Mouse (Mus musculus): ENCODE results near the gene Hdac1. TPM values are rescaled to one million over a fixed set of nuclear protein-coding genes. Genes with fewer than 3 reads are reported as not detected.

Hdac1 gene
- total RNA-seq, 1 experiment: 96.0 TPM

GRCm38 (mm10) chr4:129558321-129558955, 15.9 kb upstream of the Hdac1 start:
- Histone ChIP-seq H3K27ac (ENCODE audit: insufficient read depth, low read depth, low read length, poor library complexity, severe bottlenecking) (no peak overlapping the region), H3K9ac (ENCODE audit: insufficient read depth, low read depth, low read length, poor library complexity, severe bottlenecking) (0 out of 2 replicates have a peak overlapping the region, but pooled peaks have one; percentile 7), H3K4me3 (ENCODE audit: insufficient read depth in 1 of 2, low read depth in 1 of 2, low read length in 2 of 2, poor library complexity in 1 of 2, severe bottlenecking in 1 of 2) (no peak overlapping the region), H3K36me3 (ENCODE audit: control insufficient read depth, insufficient read depth, low read length, poor library complexity, severe bottlenecking) (no peaks in the 10 kb centered on the region), H3K4me1 (ENCODE audit: control insufficient read depth in 2 of 2, insufficient read depth in 2 of 2, low read length in 2 of 2, poor library complexity in 1 of 2) (peaks cover 5 to 16% of the 10 kb centered on the region in 2 experiments; a peak in 3 of 4 replicates), H3K9me3 (ENCODE audit: control insufficient read depth, insufficient read depth, low read depth, low read length) (no peaks in the 10 kb centered on the region)
- TF ChIP-seq ZNF384 (IDR thresholded peaks at IDR 0.05; ENCODE audit: low read depth, low read length): no peak
- no peak for TF ChIP-seq ZC3H11A (IDR thresholded peaks at IDR 0.05; ENCODE audit: borderline replicate concordance, low read depth, low read length)
- TF ChIP-seq HCFC1 (IDR thresholded peaks at IDR 0.05; ENCODE audit: borderline replicate concordance, insufficient read depth, low read length): no peak
- TF ChIP-seq CHD2 (IDR thresholded peaks at IDR 0.05; ENCODE audit: low read depth, low read length): no peak
- no peak for TF ChIP-seq MAFK (IDR thresholded peaks at IDR 0.05; ENCODE audit: insufficient read depth, low read depth, low read length)
- in situ Hi-C loops (cut with MboI; ENCODE audit: low sequenced_read_pairs in 2 of 2, unreplicated experiment in 2 of 2): no loop called here
- DNase-seq (ENCODE audit: low read depth, low spot score): no peak

DNA sequence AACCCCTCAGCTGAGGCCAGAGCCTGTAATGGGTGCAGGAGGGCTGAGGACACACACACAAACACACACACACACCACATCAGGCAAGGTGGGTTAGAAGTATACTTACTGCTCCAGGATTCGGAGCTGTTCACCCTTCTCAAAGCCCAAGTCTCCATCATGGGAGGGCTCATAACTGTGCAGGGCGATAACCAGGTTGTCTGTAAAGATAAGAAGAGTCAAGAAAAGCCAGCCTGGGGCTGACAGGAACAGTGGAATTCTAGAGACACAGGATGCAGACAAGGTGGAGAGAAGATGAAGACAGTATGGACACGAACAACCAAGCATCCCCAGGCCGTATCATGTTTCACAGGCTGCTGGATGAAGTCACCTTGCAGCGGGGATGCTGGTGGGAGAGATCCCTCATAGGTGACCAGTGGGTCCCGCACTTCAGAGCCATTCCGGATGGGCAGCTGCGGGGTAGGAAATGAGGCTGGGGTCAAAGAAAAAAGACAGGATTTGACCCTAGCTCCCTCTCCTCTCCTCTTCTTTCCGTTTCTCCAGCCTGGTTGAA, 14.8 kb upstream of the Hdac1 start:
- no peak for DNase-seq (ENCODE audit: low read depth, low spot score)
- in situ Hi-C loops (cut with MboI; ENCODE audit: low sequenced_read_pairs in 2 of 2, unreplicated experiment in 2 of 2): no loop called here
- peak overlapping the region in 1 of 2 experiments; percentile 70; a peak in 2 of 4 replicates for H3K4me3 ChIP-seq (ENCODE audit: insufficient read depth in 1 of 2, low read depth in 1 of 2, low read length in 2 of 2, poor library complexity in 1 of 2, severe bottlenecking in 1 of 2)

DNA sequence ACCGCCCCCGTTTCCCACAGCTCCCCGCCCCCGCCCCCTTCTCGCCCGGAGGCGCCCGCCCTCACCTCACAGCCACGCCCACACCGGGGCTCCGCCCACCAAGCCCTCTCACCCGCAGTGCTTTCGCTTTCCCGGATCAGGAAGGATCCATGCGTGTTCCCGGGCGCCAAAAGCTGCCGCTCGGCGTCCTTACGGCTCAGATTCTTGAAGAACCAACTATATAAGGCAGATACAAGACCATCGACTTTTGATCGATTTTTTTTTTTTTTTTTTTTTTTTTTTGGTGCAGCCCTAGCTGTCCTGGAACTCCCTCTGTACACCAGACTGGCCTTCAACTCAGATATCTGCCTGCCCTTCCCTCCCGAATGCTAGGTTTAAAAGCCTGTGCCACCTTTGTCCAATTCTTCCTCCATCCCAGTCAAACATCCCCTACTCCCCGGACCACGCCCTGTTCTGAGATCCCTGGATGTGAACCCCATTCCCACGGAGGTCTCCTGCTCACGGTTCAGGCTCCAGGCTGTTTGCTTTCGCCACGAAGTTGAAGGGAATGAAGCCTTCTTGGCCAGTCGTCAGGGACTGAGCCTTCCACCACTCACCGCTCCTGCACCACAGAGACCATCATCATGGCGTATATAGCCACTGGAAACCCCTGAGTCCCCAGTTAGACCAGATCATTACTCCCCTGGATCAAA, 14.2 kb upstream of the Hdac1 start:
- H3K36me3 ChIP-seq (ENCODE audit: control insufficient read depth, insufficient read depth, low read length, poor library complexity, severe bottlenecking): no peaks in the 10 kb centered on the region
- TF ChIP-seq MAFK (IDR thresholded peaks at IDR 0.05; ENCODE audit: insufficient read depth, low read depth, low read length): no peak
- peak; percentile 30; the same call in 1 of the 2 replicates for TF ChIP-seq ZNF384 (IDR thresholded peaks at IDR 0.05; ENCODE audit: low read depth, low read length)
- in situ Hi-C loops (cut with MboI; ENCODE audit: low sequenced_read_pairs in 2 of 2, unreplicated experiment in 2 of 2): no loop called here

More for the DNA sequence above, 14.8 kb upstream of the Hdac1 start:
- Histone ChIP-seq H3K4me1 (ENCODE audit: control insufficient read depth in 2 of 2, insufficient read depth in 2 of 2, low read length in 2 of 2, poor library complexity in 1 of 2) (peaks cover 5 to 16% of the 10 kb centered on the region in 2 experiments; a peak in 3 of 4 replicates), H3K27ac (ENCODE audit: insufficient read depth, low read depth, low read length, poor library complexity, severe bottlenecking) (no peak overlapping the region), H3K9me3 (ENCODE audit: control insufficient read depth, insufficient read depth, low read depth, low read length) (no peaks in the 10 kb centered on the region), H3K36me3 (ENCODE audit: control insufficient read depth, insufficient read depth, low read length, poor library complexity, severe bottlenecking) (no peaks in the 10 kb centered on the region), H3K9ac (ENCODE audit: insufficient read depth, low read depth, low read length, poor library complexity, severe bottlenecking) (peak overlapping the region; percentile 78; the same call in 1 of the 2 replicates)
- TF ChIP-seq ZNF384 (IDR thresholded peaks at IDR 0.05; ENCODE audit: low read depth, low read length) (no peak), CHD2 (IDR thresholded peaks at IDR 0.05; ENCODE audit: low read depth, low read length) (no peak), MAFK (IDR thresholded peaks at IDR 0.05; ENCODE audit: insufficient read depth, low read depth, low read length) (no peak)

GRCm38 (mm10) chr4:129555862-129556531, 13.5 kb upstream of the Hdac1 start:
- 0 out of 2 replicates have a peak, but pooled peaks have one; percentile 20 for TF ChIP-seq HCFC1 (IDR thresholded peaks at IDR 0.05; ENCODE audit: borderline replicate concordance, insufficient read depth, low read length)
- TF ChIP-seq ZNF384 (IDR thresholded peaks at IDR 0.05; ENCODE audit: low read depth, low read length): no peak
- Histone ChIP-seq H3K36me3 (ENCODE audit: control insufficient read depth, insufficient read depth, low read length, poor library complexity, severe bottlenecking) (peaks cover 2% of the 10 kb centered on the region; the same call in 1 of the 2 replicates), H3K9ac (ENCODE audit: insufficient read depth, low read depth, low read length, poor library complexity, severe bottlenecking) (peak overlapping the region; percentile 90), H3K27ac (ENCODE audit: insufficient read depth, low read depth, low read length, poor library complexity, severe bottlenecking) (peak overlapping the region; percentile 80; the same call in 1 of the 2 replicates), H3K4me1 (ENCODE audit: control insufficient read depth in 2 of 2, insufficient read depth in 2 of 2, low read length in 2 of 2, poor library complexity in 1 of 2) (peaks cover 5 to 16% of the 10 kb centered on the region in 2 experiments; a peak in 3 of 4 replicates), H3K9me3 (ENCODE audit: control insufficient read depth, insufficient read depth, low read depth, low read length) (no peaks in the 10 kb centered on the region), H3K4me3 (ENCODE audit: insufficient read depth in 1 of 2, low read depth in 1 of 2, low read length in 2 of 2, poor library complexity in 1 of 2, severe bottlenecking in 1 of 2) (peak overlapping the region; percentile 70 to 87)
- DNase-seq (ENCODE audit: low read depth, low spot score): no peak
- in situ Hi-C loops (cut with MboI; ENCODE audit: low sequenced_read_pairs in 2 of 2, unreplicated experiment in 2 of 2): no loop called here

More for the DNA sequence above, 14.2 kb upstream of the Hdac1 start:
- Histone ChIP-seq H3K4me3 (ENCODE audit: insufficient read depth in 1 of 2, low read depth in 1 of 2, low read length in 2 of 2, poor library complexity in 1 of 2, severe bottlenecking in 1 of 2) (peak overlapping the region; percentile 70 to 87), H3K4me1 (ENCODE audit: control insufficient read depth in 2 of 2, insufficient read depth in 2 of 2, low read length in 2 of 2, poor library complexity in 1 of 2) (peaks cover 5 to 16% of the 10 kb centered on the region in 2 experiments; a peak in 3 of 4 replicates), H3K9me3 (ENCODE audit: control insufficient read depth, insufficient read depth, low read depth, low read length) (no peaks in the 10 kb centered on the region), H3K9ac (ENCODE audit: insufficient read depth, low read depth, low read length, poor library complexity, severe bottlenecking) (peak overlapping the region; percentile 78), H3K27ac (ENCODE audit: insufficient read depth, low read depth, low read length, poor library complexity, severe bottlenecking) (peak overlapping the region; percentile 65; the same call in 1 of the 2 replicates)
- peak; percentile 94 for DNase-seq (ENCODE audit: low read depth, low spot score)

Measured in ES-E14 (cell line).